Mouse (Mus musculus) ES-E14 (cell line): ENCODE measurements at regions not wholly inside any gene's neighbourhood (a gene's known extent, or its start where the extent isn't known, plus 50 kb on each side); places are given as distances from the start of the nearest gene placed in this dataset.

Source experiments
- CHD2 ChIP-seq: IDR thresholded peaks from 2 replicates; pipeline ENCODE4 v1.6.1; 2014; ENCODE audit warnings: mild to moderate bottlenecking, low read depth, low read length, inconsistent platforms
- HCFC1 ChIP-seq: IDR thresholded peaks from 2 replicates; pipeline ENCODE4 v1.6.1; 2012; ENCODE audit warnings: low read length, inconsistent platforms, borderline replicate concordance; ENCODE audit not compliant: insufficient read depth
- MAFK ChIP-seq: IDR thresholded peaks from 2 replicates; pipeline ENCODE4 v1.6.1; 2014; ENCODE audit warnings: mild to moderate bottlenecking, low read depth, low read length, inconsistent platforms; ENCODE audit not compliant: insufficient read depth
- ZC3H11A ChIP-seq: IDR thresholded peaks from 2 replicates; pipeline ENCODE4 v1.6.1; 2012; ENCODE audit warnings: low read depth, mild to moderate bottlenecking, inconsistent platforms, low read length, borderline replicate concordance
- ZNF384 ChIP-seq: IDR thresholded peaks from 2 replicates; pipeline ENCODE4 v1.6.1; 2012; ENCODE audit warnings: low read depth, low read length, inconsistent platforms

DNA sequence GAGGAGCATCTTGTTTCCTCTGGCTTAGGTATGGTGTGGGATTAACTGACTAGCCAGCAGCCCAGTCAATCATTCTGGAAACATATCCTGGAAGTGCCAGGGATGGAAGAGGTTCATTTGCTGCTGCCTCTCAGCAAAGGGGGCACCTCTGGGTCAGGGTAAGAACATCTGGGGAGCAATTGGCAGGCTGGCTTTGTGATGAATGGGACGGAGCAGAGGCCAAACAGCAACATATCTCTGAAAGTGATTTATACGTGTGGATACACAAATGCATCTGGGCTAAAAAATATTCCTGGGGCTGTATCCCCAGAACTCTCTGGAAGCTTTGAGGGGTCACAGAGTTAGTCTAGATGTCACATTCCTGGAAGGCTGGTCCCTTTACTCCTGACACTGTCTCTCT is 257.2 kb upstream of the Tle4 start:
- TF ChIP-seq ZC3H11A (no peak), ZNF384 (no peak), HCFC1 (no peak), MAFK (no peak), CHD2 (no peak)
